Mouse (Mus musculus) frontal cortex, postnatal 14 days (tissue): ENCODE data around the gene Acat1.

Experiments used
- DNase-seq, 2 experiments: peaks; one replicate each; pipeline ENCODE4 v3.0.0; 2022; ENCODE audit warnings: low spot score in 2 of 2

The Acat1 gene

GRCm38 (mm10) chr9:53609968-53610781 lies at the start of gene Acat1:
Gene Acat1, minus strand, starts transcription at chr9:53610382.
- DNase-seq = peak; percentile 87

GRCm38 (mm10) chr9:53634796-53635195 lies 24.6 kb upstream of the Acat1 start:
- DNase-seq = no peak

GRCm38 (mm10) chr9:53615246-53615645 lies 5.1 kb upstream of the Acat1 start:
- DNase-seq = no peak

DNA sequence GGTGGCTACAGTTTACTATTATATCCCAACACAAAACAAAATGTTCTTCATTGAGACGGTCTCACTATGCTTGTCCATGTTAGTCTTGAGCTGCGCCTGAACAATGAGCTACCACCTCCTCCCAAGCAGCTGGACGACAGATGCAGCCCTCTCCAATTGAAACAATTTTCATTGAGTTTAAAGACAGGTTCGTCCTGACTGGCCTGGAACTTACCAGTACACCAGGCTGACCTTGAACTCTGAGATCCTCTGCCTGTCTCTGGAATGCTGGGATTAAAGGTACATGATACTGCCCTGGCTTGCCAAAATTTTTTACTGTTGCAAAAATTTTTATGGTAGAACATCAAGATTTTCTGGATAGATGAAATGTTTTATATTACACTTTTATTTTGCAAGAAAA lies 4.1 kb upstream of the Acat1 start:
- no peak for DNase-seq

GRCm38 (mm10) chr9:53609306-53609967 lies 745 bp downstream of the Acat1 start:
- DNase-seq = no peak

GRCm38 (mm10) chr9:53607816-53608215 lies 2.4 kb downstream of the Acat1 start:
- DNase-seq = no peak

GRCm38 (mm10) chr9:53607192-53607591 lies 3.0 kb downstream of the Acat1 start:
- DNase-seq = no peak

- no peak for DNase-seq
These were observed 5.2 kb downstream of the Acat1 start for GRCm38 (mm10) chr9:53604954-53605353.

- DNase-seq = no peak
These were observed 6.3 kb downstream of the Acat1 start for GRCm38 (mm10) chr9:53603849-53604248.

GRCm38 (mm10) chr9:53603384-53603783 lies 6.8 kb downstream of the Acat1 start:
- DNase-seq = no peak

DNA sequence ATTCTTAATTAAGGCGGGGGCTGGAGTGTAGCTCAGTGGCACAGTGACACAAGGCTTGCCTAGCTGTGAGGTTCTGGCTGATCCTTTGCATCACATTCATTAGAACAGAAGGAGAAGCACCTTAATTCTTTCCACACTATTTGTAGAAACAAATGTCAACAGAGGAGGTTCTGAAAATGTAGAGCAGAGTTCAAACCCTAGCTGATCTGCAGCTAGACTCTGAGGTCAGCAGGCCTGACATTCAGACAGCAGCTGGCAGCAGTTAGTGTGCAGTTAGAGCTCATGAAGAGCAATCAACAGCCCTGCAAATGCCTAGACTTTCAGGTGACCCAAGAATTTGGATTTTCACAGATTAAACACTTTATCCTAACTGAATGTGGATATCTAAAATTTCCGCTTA lies 8.6 kb downstream of the Acat1 start:
- no peak for DNase-seq

DNA sequence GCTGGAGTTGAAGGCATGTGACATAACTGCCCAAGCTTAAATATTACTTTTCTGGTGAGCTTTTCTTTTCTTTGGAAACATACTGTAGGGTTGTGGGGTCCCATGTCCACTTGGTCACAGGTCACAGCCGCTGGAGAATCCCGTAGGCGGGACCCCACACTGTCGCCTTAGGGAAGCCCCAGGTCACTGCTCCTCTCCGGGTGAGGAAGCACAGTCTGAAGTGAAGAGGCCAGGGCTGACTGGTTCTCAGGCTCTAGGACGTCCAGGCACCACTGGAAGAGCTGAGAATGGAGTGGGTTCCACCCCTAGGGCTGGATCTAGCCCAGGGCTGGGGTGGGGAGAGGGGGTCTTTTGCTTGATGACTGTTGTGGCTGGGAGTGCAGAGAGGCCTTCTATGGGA lies 11.6 kb downstream of the Acat1 start:
- DNase-seq = no peak

DNA sequence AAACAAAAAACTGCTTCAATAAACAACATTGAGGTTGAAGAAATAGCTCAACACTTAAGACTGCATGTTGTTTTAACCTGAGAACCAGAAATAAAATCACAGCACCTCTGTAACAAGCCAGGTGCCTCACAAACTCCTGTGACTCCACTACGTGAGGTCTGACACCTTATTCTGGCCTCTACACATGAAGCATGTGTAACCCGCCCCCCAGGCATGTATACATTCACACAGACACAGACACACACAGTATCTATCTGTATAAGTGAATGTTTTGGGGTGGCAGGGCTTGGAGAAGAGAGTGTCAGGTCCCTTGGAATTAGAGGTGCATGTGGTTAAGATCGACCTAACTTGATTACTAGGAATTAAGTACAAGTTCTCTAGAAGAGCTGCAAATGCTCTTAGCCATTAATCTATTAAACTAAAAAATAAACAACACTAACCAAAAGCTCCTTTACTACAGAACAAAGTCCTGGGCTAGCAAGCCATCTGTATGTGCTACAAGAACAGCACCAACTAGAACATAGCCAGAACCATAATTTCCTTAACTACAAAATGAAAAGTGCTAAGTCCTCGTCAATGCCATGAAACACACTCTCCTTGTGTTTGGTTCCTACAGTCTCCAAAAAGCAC lies 13.1 kb downstream of the Acat1 start:
- DNase-seq = no peak

DNA sequence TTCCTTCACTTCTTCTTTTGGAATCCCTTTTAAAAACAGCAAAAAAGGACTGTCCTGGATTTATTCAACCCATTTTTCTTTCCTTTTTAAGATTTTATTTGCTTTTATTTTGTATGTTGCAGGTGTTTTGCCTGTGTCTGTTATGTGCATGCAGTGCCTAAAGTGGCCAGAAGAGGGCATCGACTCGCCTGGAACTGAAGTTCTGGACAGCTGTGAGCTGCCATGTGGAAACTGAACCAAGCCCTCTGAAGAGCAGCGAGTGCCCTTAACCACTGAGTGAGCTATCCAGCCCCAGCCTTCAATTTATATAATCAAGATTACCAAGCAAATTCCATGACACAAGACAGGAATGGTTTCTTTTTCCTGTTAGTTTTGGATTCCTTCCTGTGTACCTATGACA lies 15.4 kb downstream of the Acat1 start:
- peak in 1 of 2 experiments; percentile 54 for DNase-seq

GRCm38 (mm10) chr9:53581870-53582269 lies 28.3 kb downstream of the Acat1 start:
- DNase-seq = no peak

DNA sequence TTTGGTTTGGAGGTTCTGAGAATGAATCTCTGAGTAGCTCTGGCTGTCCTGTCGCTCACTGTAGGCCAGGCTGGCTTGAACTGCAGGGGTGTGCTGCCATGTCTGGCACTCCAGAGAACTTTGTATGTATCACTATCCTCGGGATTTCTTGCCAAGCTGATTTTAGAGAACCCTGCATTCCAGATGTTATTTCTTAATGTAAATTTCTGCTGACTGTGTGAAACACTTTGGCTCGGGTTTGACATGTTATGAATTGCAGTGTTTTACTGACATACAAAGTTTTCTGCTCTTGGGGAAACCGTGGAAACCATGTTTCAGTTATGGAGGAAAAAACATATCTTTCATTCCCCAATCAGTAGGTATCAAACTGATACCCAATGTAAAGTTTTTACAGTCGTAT lies 34.5 kb downstream of the Acat1 start:
- no peak for DNase-seq

GRCm38 (mm10) chr9:53572516-53573307 lies 37.5 kb downstream of the Acat1 start:
- DNase-seq = no peak

DNA sequence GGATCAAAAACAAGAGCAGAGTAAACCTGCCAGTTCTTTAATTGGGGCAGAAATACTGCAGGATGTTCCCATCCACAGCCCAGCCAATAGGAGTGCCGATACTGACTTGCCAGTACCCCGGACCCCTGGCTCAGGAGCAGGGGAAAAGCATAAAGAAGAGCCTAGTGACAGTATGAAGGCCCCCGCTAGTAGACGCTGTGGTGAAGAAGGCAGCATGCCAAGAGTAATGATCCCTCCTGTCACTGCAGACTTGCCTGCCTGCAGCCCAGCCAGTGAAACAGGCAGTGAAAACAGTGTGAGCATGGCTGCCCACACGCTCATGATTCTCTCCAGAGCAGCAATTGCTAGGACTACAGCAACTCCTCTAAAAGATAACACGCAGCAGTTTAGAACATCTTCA lies 39.5 kb downstream of the Acat1 start:
- DNase-seq = no peak

DNA sequence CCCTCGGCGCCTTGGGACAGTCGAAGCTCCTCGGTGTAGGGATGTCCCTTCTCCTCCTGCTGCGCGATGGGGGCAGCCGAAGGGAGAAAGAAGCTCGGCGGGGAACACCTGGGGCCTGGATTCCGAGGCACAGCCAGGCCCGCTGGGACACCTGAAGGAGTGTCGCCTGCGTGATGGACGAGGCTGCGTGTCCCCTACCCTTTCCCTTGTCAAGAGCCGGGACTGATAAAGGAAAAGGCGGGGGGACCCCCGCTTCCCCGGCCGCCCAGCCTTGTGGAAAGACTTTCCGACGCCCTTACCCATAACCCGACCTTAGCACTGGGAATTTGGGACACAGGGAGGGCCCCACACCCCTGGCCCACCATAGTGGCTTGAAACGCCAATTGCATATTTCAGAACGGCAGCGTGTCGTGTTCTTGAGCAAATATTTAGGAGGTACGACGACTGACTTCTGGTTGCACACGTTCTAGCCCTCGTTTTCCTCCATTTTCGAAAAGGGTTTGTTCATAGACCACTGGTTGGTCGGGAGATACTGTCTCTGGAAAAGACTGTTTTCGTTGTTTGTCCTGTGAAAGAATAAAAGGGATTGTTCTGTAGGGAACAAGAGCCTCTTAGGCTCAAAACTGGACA lies 72.7 kb downstream of the Acat1 start:
- no peak for DNase-seq

DNA sequence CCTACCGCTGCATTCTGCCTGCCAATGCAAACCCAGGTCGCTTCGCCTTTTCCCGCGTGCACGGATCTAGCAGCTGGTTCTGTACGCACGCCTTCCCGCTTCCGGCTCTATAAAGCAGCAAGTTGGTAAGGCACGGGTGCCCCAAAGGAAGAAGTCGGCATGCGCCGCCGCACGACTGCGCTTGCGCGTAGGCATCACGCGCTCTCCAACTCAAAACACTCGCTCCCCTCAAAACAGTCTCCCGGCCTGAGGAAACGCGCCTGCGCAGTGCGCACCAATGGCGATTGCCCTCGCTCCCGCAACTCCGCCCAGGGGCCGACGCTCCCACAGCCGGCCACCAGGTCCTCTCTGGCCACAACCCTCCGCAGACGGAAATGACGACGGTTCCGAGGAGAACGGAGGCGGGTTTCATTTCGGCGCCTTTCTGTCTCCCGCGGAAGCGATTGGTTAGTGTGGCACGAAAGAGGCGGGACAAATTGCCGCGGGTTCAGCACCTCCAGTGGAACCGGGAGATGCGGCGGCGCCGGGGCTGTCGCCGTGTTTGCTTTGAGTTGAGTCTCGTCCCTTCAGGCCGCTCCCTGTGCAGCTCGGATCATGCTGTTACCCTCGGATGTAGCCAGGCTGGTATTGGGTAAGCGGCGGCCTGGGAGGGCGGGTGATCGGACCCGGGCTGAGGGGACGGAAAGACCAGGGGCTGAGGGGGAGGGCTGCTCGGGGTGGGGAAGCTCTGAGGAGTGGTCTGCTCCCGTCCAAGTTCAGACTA lies 73.4 kb downstream of the Acat1 start, which contains the start of the genes Atm and Npat:
Gene Atm, minus strand, starts transcription at position 183 of the 763 bp plus-strand sequence.
Gene Npat, plus strand, starts transcription at position 490 of the 763 bp plus-strand sequence.
- DNase-seq = peak; percentile 99
